Mouse (Mus musculus): Measurements from ENCODE around the gene Sart3.

- TF ChIP-seq CTCF (IDR thresholded peaks at IDR 0.05; ENCODE audit: borderline replicate concordance, control insufficient read depth, extremely low read depth, insufficient read depth, low read length, poor library complexity) (0 out of 2 replicates have a peak, but pooled peaks have one; percentile 48), POLR2A (IDR thresholded peaks at IDR 0.05; ENCODE audit: control insufficient read depth, extremely low read depth, insufficient read depth, low read length, poor library complexity) (no peak; the same call in 1 of the 2 replicates)
Measured at GRCm38 (mm10) chr5:113735345-113736112, 36.8 kb downstream of the Sart3 start, which contains the start of gene Ficd.
